In the genomic region with DNA sequence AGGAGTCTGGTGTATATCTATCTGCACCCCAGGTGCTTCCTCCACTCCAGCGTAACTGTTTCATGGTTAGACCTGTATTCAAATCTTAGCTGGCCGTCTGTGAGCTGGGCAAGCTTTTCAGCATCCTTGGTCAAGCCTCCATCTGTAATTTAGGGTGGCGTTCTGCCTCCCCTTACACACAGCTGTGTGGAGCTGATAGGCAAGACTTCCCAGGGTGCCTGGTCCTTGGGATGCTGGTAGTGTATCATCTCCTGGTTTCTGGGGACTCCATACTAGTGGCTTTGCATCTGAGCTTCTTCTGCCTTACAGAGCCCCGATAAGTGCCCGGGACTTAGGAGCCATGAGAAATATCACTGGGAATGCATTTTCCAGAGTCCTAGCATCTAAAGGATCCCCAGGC, we compare ENCODE assay signal across 14 mouse cellular contexts. TPM values are rescaled to one million over a fixed set of nuclear protein-coding genes. Genes with fewer than 3 reads are reported as not detected.
DNase-seq lines count a peak whose midpoint lies in the region; ATAC-seq and TF ChIP-seq lines count a peak whose summit lies in the region.
"Had no signal": no experiment of that assay in that cellular context is flagged by ENCODE, and none has a peak within 500 bp of the region (broad histone marks: within the 10 kb centered on the region; RNA-seq: fewer than 3 reads in every experiment).

No protein-coding gene starts in this region.

- no peak for TF ChIP-seq POLR2A in spleen, adult 2 months (IDR thresholded peaks at IDR 0.05; ENCODE audit: low read depth, low read length)

- no peak for DNase-seq in heart, adult 8-10 months (ENCODE audit: low spot score)
- DNase-seq in spleen, adult 2 months (ENCODE audit: low read depth in 1 of 2, low spot score in 2 of 2), result no peak
- DNase-seq in spleen, postnatal 4 days (ENCODE audit: low spot score in 2 of 2), result no peak
- DNase-seq in liver, result peak; percentile 67
- no peak for DNase-seq in stomach, postnatal 0 days (ENCODE audit: low spot score)
- DNase-seq in left cerebral cortex, postnatal 10 days (ENCODE audit: extremely low spot score in 1 of 2, low spot score in 2 of 2), result no peak
- DNase-seq: cerebellum, adult 9-11 months; midbrain, embryonic 14.5 days had no signal

- WGBS in heart, embryonic 15.5 days, result 84% methylated on average over 5 of the region's 5 CpGs
- 63% methylated on average over 5 of the region's 5 CpGs for WGBS in spleen, adult 2 months
- 87% methylated on average over 5 of the region's 5 CpGs for WGBS in stomach, postnatal 0 days

- TF ChIP-seq EP300 in stomach, postnatal 0 days (optimal IDR thresholded peaks at IDR 0.05), result no peak

- peak overlapping the region; percentile 52; the same call in 1 of the 2 replicates for H3K4me2 ChIP-seq in heart, embryonic 15.5 days
- H3K4me2 ChIP-seq in stomach, postnatal 0 days (replicated peaks; ENCODE audit: low read depth), result no peak overlapping the region; the same call in 1 of the 2 replicates
- H3K4me2 ChIP-seq: embryonic facial prominence, embryonic 12.5 days had no signal

- no peak overlapping the region for H3K4me3 ChIP-seq in heart, embryonic 15.5 days
- H3K4me3 ChIP-seq in spleen, adult 2 months (ENCODE audit: extremely low read depth, insufficient read depth, insufficient read length), result 0 out of 2 replicates have a peak overlapping the region, but pooled peaks have one; percentile 15
- H3K4me3 ChIP-seq in stomach, postnatal 0 days (ENCODE audit: low read depth, low read length), result no peak overlapping the region
- H3K4me3 ChIP-seq: embryonic facial prominence, embryonic 12.5 days had no signal

- H3K27ac ChIP-seq in heart, embryonic 15.5 days, result peak overlapping the region; percentile 77; the same call in 1 of the 2 replicates
- H3K27ac ChIP-seq in spleen, adult 2 months (ENCODE audit: insufficient read depth, low read length), result peak overlapping the region; percentile 93
- peak overlapping the region; percentile 86 for H3K27ac ChIP-seq in stomach, postnatal 0 days (replicated peaks)
- H3K27ac ChIP-seq: embryonic facial prominence, embryonic 12.5 days had no signal

- intact Hi-C loops in left cerebral cortex, postnatal 10 days (cut with DNase I), result loop anchor here (5.0 kb wide), 1 partner anchor 58 kb away; no protein-coding TSS in a partner anchor

- no peak for ATAC-seq in heart, embryonic 15.5 days (replicated peaks; ENCODE audit: insufficient number of reproducible peaks, insufficient read depth, low FRiP score, low read depth)
- no peak for ATAC-seq in stomach, postnatal 0 days (ENCODE audit: low FRiP score, low TSS enrichment)
- no peak for ATAC-seq in monocyte, adult 5-6 weeks (replicated peaks; ENCODE audit: insufficient number of reproducible peaks, low FRiP score, low TSS enrichment, poor library complexity, severe bottlenecking)

- peaks cover 51% of the 10 kb centered on the region for H3K4me1 ChIP-seq in heart, embryonic 15.5 days (replicated peaks)
- H3K4me1 ChIP-seq in spleen, adult 2 months (ENCODE audit: control insufficient read depth, insufficient read depth, insufficient read length), result peaks cover 39% of the 10 kb centered on the region
- peaks cover 9% of the 10 kb centered on the region for H3K4me1 ChIP-seq in stomach, postnatal 0 days (replicated peaks; ENCODE audit: control insufficient read depth, insufficient read depth)

- no peaks in the 10 kb centered on the region for H3K27me3 ChIP-seq in heart, embryonic 15.5 days
- H3K27me3 ChIP-seq in spleen, adult 2 months (ENCODE audit: control insufficient read depth, insufficient read depth, low read length), result no peaks in the 10 kb centered on the region
- no peaks in the 10 kb centered on the region for H3K27me3 ChIP-seq in stomach, postnatal 0 days (ENCODE audit: control insufficient read depth, insufficient read depth, low read length)

- TF ChIP-seq CTCF in spleen, adult 2 months (IDR thresholded peaks at IDR 0.05; ENCODE audit: extremely low read depth, insufficient read depth, insufficient read length, insufficient replicate concordance), result no peak
- no peak for TF ChIP-seq CTCF in stomach, postnatal 0 days (IDR thresholded peaks at IDR 0.05; ENCODE audit: low read depth)

- no peaks in the 10 kb centered on the region for H3K9me3 ChIP-seq in heart, embryonic 15.5 days (replicated peaks)
- no peaks in the 10 kb centered on the region for H3K9me3 ChIP-seq in stomach, postnatal 0 days (ENCODE audit: control insufficient read depth, low read length)
- H3K9me3 ChIP-seq: embryonic facial prominence, embryonic 12.5 days had no signal

- no peak overlapping the region for H3K9ac ChIP-seq in heart, embryonic 15.5 days
- H3K9ac ChIP-seq in stomach, postnatal 0 days (ENCODE audit: low read length), result no peak overlapping the region
- H3K9ac ChIP-seq: embryonic facial prominence, embryonic 12.5 days had no signal

- no peaks in the 10 kb centered on the region for H3K36me3 ChIP-seq in heart, embryonic 15.5 days
- no peaks in the 10 kb centered on the region for H3K36me3 ChIP-seq in spleen, adult 2 months (ENCODE audit: control insufficient read depth, insufficient read depth, low read length)
- no peaks in the 10 kb centered on the region for H3K36me3 ChIP-seq in stomach, postnatal 0 days (ENCODE audit: control insufficient read depth, insufficient read depth, low read length)
- H3K36me3 ChIP-seq: embryonic facial prominence, embryonic 12.5 days had no signal

RNA-seq across cellular contexts. Expression of a gene that starts 3.0 kb away (rescaled TPM):
- 3.9 and 5.5 TPM in 2 replicates for polyA plus RNA-seq in heart, embryonic 15.5 days (2015; fragmentation: Nextera tagmentation; extraction: Ambion mirVana)
- 10 to 100 TPM; 11.2 to 19.9 (median 15.0) TPM for total RNA-seq in heart, adult 8-10 months (2022)
- polyA plus RNA-seq in spleen, adult 2 months (2012; rRNA removed), result 155 TPM in 2 replicates
- 4.2 and 4.3 TPM in 2 replicates for polyA plus RNA-seq in stomach, postnatal 0 days (2015; fragmentation: Nextera tagmentation; extraction: Ambion mirVana)
- total RNA-seq in left cerebral cortex, postnatal 10 days (2021), result 10 to 100 TPM; 18.8 to 20.7 TPM
- 223 to 337 TPM (median 251 TPM) in 3 replicates for total RNA-seq in monocyte, adult 5-6 weeks (2017)

RNA-seq across cellular contexts. Expression of a gene that starts 49.9 kb away (rescaled TPM):
- 0.20 and 0.32 TPM in 2 replicates for polyA plus RNA-seq in heart, embryonic 15.5 days (2015; fragmentation: Nextera tagmentation; extraction: Ambion mirVana)
- not detected for total RNA-seq in heart, adult 8-10 months (2022)
- 1.3 and 2.3 TPM in 2 replicates for polyA plus RNA-seq in spleen, adult 2 months (2012; rRNA removed)
- 0.74 and 1.0 TPM in 2 replicates for polyA plus RNA-seq in stomach, postnatal 0 days (2015; fragmentation: Nextera tagmentation; extraction: Ambion mirVana)
- 1 to 10 TPM; 1.4 to 2.1 TPM for total RNA-seq in left cerebral cortex, postnatal 10 days (2021)
- total RNA-seq in monocyte, adult 5-6 weeks (2017), result not detected in 3 replicates
- total RNA-seq: adrenal gland, postnatal 14 days; heart, postnatal 14 days had no signal
- polyA plus RNA-seq: C2C12 had no signal

Comparison
In these comparisons a context has a peak if more than half of its experiments do, and no peak if none do; other contexts are left out.
1. RNA of a gene that starts 3.0 kb away (total RNA-seq): 223 to 337 TPM in monocyte, adult 5-6 weeks; 18.8 to 20.7 TPM in left cerebral cortex, postnatal 10 days and 11.2 to 19.9 TPM in heart, adult 8-10 months; every median in the first group is over 10 times any median in the second.
2. Peak in every context shown above with its lines, with median percentiles within 50 percentile points of each other: H3K27ac ChIP-seq.